Mouse (Mus musculus) forebrain, embryonic 10.5 days (tissue): ENCODE data around the gene Hao1. TPM values are rescaled to one million over a fixed set of nuclear protein-coding genes. Genes with fewer than 3 reads are reported as not detected.

Experiments used
- DNase-seq: peaks from one replicate; pipeline ENCODE4 v3.0.0-alpha.2; 2017; ENCODE audit warnings: low spot score; ENCODE audit errors: extremely low spot score
- H3K27ac ChIP-seq: fragments of 300-500 bp; sonication (generic); 2 replicates; pipeline ENCODE4 v1.5.1; 2016; ENCODE audit warnings: mild to moderate bottlenecking
- H3K27me3 ChIP-seq: fragments of 300-500 bp; sonication (generic); 2 replicates; pipeline ENCODE4 v1.6.1; 2016; ENCODE audit warnings: mild to moderate bottlenecking; ENCODE audit not compliant: poor library complexity, severe bottlenecking
- H3K36me3 ChIP-seq: fragments of 300-500 bp; sonication (generic); replicated peaks from 2 replicates; pipeline ENCODE4 v1.6.1; 2016; ENCODE audit warnings: mild to moderate bottlenecking, moderate library complexity
- H3K4me1 ChIP-seq: fragments of 300-500 bp; sonication (generic); 2 replicates; pipeline ENCODE4 v1.6.1; 2016
- H3K4me3 ChIP-seq: fragments of 300-500 bp; sonication (generic); 2 replicates; pipeline ENCODE4 v1.5.1; 2016; ENCODE audit warnings: mild to moderate bottlenecking, moderate library complexity
- H3K9me3 ChIP-seq: fragments of 300-500 bp; sonication (generic); 2 replicates; pipeline ENCODE4 v1.6.1; 2016; ENCODE audit warnings: mild to moderate bottlenecking, moderate library complexity
- WGBS: fragments of 180-500 bp; shearing (Covaris S2); methylation state at CpG from one replicate; pipeline ENCODE4 v1.1.7; 2016; 5-methylcytosine and 5-hydroxymethylcytosine counted together
- polyA plus RNA-seq: library from polyadenylated mRNA; unstranded; fragments of >200 nt; fragmentation: Nextera tagmentation; extraction: Ambion mirVana; gene quantifications from 2 replicates; pipeline ENCODE4 v1.2.1, GENCODE M21; 2016

Hao1 gene
- polyA plus RNA-seq, 1 experiment from 2014 or later: not detected

GRCm38 (mm10) chr2:134527419-134528114 is 26.6 kb downstream of the Hao1 start:
- peaks cover 10% of the 10 kb centered on the region; the same call in 1 of the 2 replicates for H3K4me1 ChIP-seq
- H3K9me3 ChIP-seq: no peaks in the 10 kb centered on the region
- no peaks in the 10 kb centered on the region for H3K36me3 ChIP-seq
- WGBS: 72% methylated on average over 11 of the region's 11 CpGs
- no peaks in the 10 kb centered on the region for H3K27me3 ChIP-seq
- H3K27ac ChIP-seq: peak overlapping the region; percentile 51; the same call in 1 of the 2 replicates
- no peak for DNase-seq
- H3K4me3 ChIP-seq: no peak overlapping the region

- H3K4me3 ChIP-seq: no peak overlapping the region
- no peaks in the 10 kb centered on the region for H3K9me3 ChIP-seq
- no peak for DNase-seq
- H3K36me3 ChIP-seq: no peaks in the 10 kb centered on the region
- H3K27me3 ChIP-seq: no peaks in the 10 kb centered on the region
- no peak overlapping the region for H3K27ac ChIP-seq
- H3K4me1 ChIP-seq: no peaks in the 10 kb centered on the region
Measured at GRCm38 (mm10) chr2:134518042-134518441, 36.1 kb downstream of the Hao1 start.

- Histone ChIP-seq H3K27ac (no peak overlapping the region), H3K27me3 (no peaks in the 10 kb centered on the region), H3K4me1 (no peaks in the 10 kb centered on the region), H3K36me3 (no peaks in the 10 kb centered on the region), H3K9me3 (no peaks in the 10 kb centered on the region), H3K4me3 (no peak overlapping the region)
- no peak for DNase-seq
- 83% methylated on average over 3 of the region's 3 CpGs for WGBS
Measured at GRCm38 (mm10) chr2:134499777-134500176, 54.4 kb downstream of the Hao1 start.

- H3K9me3 ChIP-seq: no peaks in the 10 kb centered on the region
- no peak for DNase-seq
- H3K36me3 ChIP-seq: no peaks in the 10 kb centered on the region
- H3K4me3 ChIP-seq: no peak overlapping the region
- no peak overlapping the region for H3K27ac ChIP-seq
- no peaks in the 10 kb centered on the region for H3K4me1 ChIP-seq
- 84% methylated on average over 7 of the region's 7 CpGs for WGBS
- H3K27me3 ChIP-seq: no peaks in the 10 kb centered on the region
Measured at GRCm38 (mm10) chr2:134498450-134498849, 55.7 kb downstream of the Hao1 start.

- 90% methylated on average over 6 of the region's 6 CpGs for WGBS
Measured at GRCm38 (mm10) chr2:134488671-134489070, 65.5 kb downstream of the Hao1 start.

GRCm38 (mm10) chr2:134486055-134486834 is 67.9 kb downstream of the Hao1 start:
- DNase-seq: no peak
- no peak overlapping the region for H3K27ac ChIP-seq
- no peaks in the 10 kb centered on the region for H3K27me3 ChIP-seq
- H3K4me1 ChIP-seq: peaks cover 16% of the 10 kb centered on the region
- 56% methylated on average over 11 of the region's 11 CpGs for WGBS
- H3K9me3 ChIP-seq: no peaks in the 10 kb centered on the region
- H3K36me3 ChIP-seq: no peaks in the 10 kb centered on the region
- no peak overlapping the region for H3K4me3 ChIP-seq

More at GRCm38 (mm10) chr2:134488671-134489070, 65.5 kb downstream of the Hao1 start:
- no peaks in the 10 kb centered on the region for H3K36me3 ChIP-seq
- H3K27me3 ChIP-seq: no peaks in the 10 kb centered on the region
- H3K4me3 ChIP-seq: no peak overlapping the region
- DNase-seq: no peak
- H3K9me3 ChIP-seq: no peaks in the 10 kb centered on the region
- H3K4me1 ChIP-seq: peaks cover 16% of the 10 kb centered on the region
- H3K27ac ChIP-seq: no peak overlapping the region

GRCm38 (mm10) chr2:134482683-134483082 is 71.5 kb downstream of the Hao1 start:
- H3K9me3 ChIP-seq: no peaks in the 10 kb centered on the region
- 47% methylated on average over 4 of the region's 4 CpGs for WGBS
- H3K27me3 ChIP-seq: no peaks in the 10 kb centered on the region
- H3K4me1 ChIP-seq: peaks cover 16% of the 10 kb centered on the region
- no peak overlapping the region for H3K4me3 ChIP-seq
- no peaks in the 10 kb centered on the region for H3K36me3 ChIP-seq
- H3K27ac ChIP-seq: no peak overlapping the region
- no peak for DNase-seq

GRCm38 (mm10) chr2:134481759-134482158 is 72.4 kb downstream of the Hao1 start:
- Histone ChIP-seq H3K27ac (no peak overlapping the region), H3K4me3 (no peak overlapping the region), H3K27me3 (no peaks in the 10 kb centered on the region), H3K9me3 (no peaks in the 10 kb centered on the region), H3K36me3 (no peaks in the 10 kb centered on the region), H3K4me1 (peaks cover 14% of the 10 kb centered on the region)
- DNase-seq: peak; percentile 59
- 24% methylated on average over 8 of the region's 8 CpGs for WGBS

GRCm38 (mm10) chr2:134481174-134481573 is 73.0 kb downstream of the Hao1 start:
- WGBS: 94% methylated on average over 6 of the region's 6 CpGs

GRCm38 (mm10) chr2:134465132-134465531 is 89.0 kb downstream of the Hao1 start:
- Histone ChIP-seq H3K4me3 (no peak overlapping the region), H3K9me3 (no peaks in the 10 kb centered on the region), H3K4me1 (no peaks in the 10 kb centered on the region), H3K27ac (no peak overlapping the region), H3K27me3 (no peaks in the 10 kb centered on the region), H3K36me3 (no peaks in the 10 kb centered on the region)
- 90% methylated on average over 2 of the region's 2 CpGs for WGBS
- no peak for DNase-seq

More at GRCm38 (mm10) chr2:134481174-134481573, 73.0 kb downstream of the Hao1 start:
- H3K9me3 ChIP-seq: no peaks in the 10 kb centered on the region
- no peak for DNase-seq
- no peak overlapping the region for H3K4me3 ChIP-seq
- no peak overlapping the region for H3K27ac ChIP-seq
- no peaks in the 10 kb centered on the region for H3K27me3 ChIP-seq
- H3K36me3 ChIP-seq: no peaks in the 10 kb centered on the region
- peaks cover 8% of the 10 kb centered on the region for H3K4me1 ChIP-seq

GRCm38 (mm10) chr2:134462321-134462720 is 91.8 kb downstream of the Hao1 start:
- no peak overlapping the region for H3K27ac ChIP-seq
- no peaks in the 10 kb centered on the region for H3K9me3 ChIP-seq
- H3K27me3 ChIP-seq: no peaks in the 10 kb centered on the region
- no peak overlapping the region for H3K4me3 ChIP-seq
- 92% methylated on average over 6 of the region's 6 CpGs for WGBS
- no peaks in the 10 kb centered on the region for H3K36me3 ChIP-seq
- DNase-seq: no peak
- no peaks in the 10 kb centered on the region for H3K4me1 ChIP-seq

- 77% methylated on average over 5 of the region's 5 CpGs for WGBS
Measured at GRCm38 (mm10) chr2:134460831-134461230, 93.3 kb downstream of the Hao1 start.

GRCm38 (mm10) chr2:134456065-134456505 is 98.1 kb downstream of the Hao1 start:
- peak; percentile 17 for DNase-seq
- no peaks in the 10 kb centered on the region for H3K9me3 ChIP-seq
- H3K36me3 ChIP-seq: no peaks in the 10 kb centered on the region
- H3K27me3 ChIP-seq: no peaks in the 10 kb centered on the region
- H3K4me3 ChIP-seq: peak overlapping the region; percentile 10; the same call in 1 of the 2 replicates
- peak overlapping the region; percentile 16; the same call in 1 of the 2 replicates for H3K27ac ChIP-seq
- H3K4me1 ChIP-seq: peaks cover 13% of the 10 kb centered on the region
- 14% methylated on average over 7 of the region's 7 CpGs for WGBS

More at GRCm38 (mm10) chr2:134460831-134461230, 93.3 kb downstream of the Hao1 start:
- Histone ChIP-seq H3K9me3 (no peaks in the 10 kb centered on the region), H3K36me3 (no peaks in the 10 kb centered on the region), H3K27ac (no peak overlapping the region), H3K4me1 (peaks cover 8% of the 10 kb centered on the region), H3K4me3 (no peak overlapping the region), H3K27me3 (no peaks in the 10 kb centered on the region)
- no peak for DNase-seq
